ENCODE assay signal across 9 mouse cellular contexts in the genomic region with DNA sequence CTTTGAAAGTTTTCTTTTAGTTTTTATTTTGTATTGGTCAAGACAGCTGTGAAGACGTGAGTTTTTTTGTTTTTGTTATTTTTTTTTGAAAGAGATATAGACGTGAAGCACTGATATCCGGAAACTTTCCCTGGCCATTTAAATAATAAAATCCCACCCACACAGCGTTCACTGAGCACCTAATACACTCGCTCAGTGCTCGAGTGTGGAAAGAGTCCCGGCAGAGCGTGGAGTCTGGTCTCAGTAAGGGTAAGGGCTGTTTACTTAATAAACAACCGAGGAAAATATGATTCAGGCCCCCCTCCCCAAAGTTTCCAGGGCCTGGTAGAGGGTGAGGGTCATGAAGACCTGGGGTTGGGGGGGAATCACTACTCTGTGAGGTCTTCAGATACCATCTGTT. TPM values are rescaled to one million over a fixed set of nuclear protein-coding genes. Genes with fewer than 3 reads are reported as not detected.
DNase-seq lines count a peak whose midpoint lies in the region; ATAC-seq lines count a peak whose summit lies in the region.
"Had no signal": no experiment of that assay in that cellular context is flagged by ENCODE, and none has a peak within 500 bp of the region (broad histone marks: within the 10 kb centered on the region; RNA-seq: fewer than 3 reads in every experiment).

No protein-coding gene starts in this region.

- peaks cover 47% of the 10 kb centered on the region for H3K36me3 ChIP-seq in megakaryocyte, embryonic 14.5 days (replicated peaks; ENCODE audit: low read length)
- no peaks in the 10 kb centered on the region for H3K36me3 ChIP-seq in limb, embryonic 13.5 days
- H3K36me3 ChIP-seq in splenic B cell, adult 2 months (ENCODE audit: control insufficient read depth, insufficient read depth, low read length, poor library complexity, severe bottlenecking), result 0 out of 2 replicates have a peak, but pooled peaks cover 4% of the 10 kb centered on the region

- no peak overlapping the region for H3K9ac ChIP-seq in limb, embryonic 13.5 days

- 69% methylated on average over 9 of the region's 9 CpGs for WGBS in limb, embryonic 13.5 days

- no peak overlapping the region for H3K27ac ChIP-seq in limb, embryonic 13.5 days

- H3K9me3 ChIP-seq in megakaryocyte, embryonic 14.5 days, result no peaks in the 10 kb centered on the region
- no peaks in the 10 kb centered on the region for H3K9me3 ChIP-seq in limb, embryonic 13.5 days

- H3K27me3 ChIP-seq in megakaryocyte, embryonic 14.5 days (replicated peaks), result no peaks in the 10 kb centered on the region
- H3K27me3 ChIP-seq in limb, embryonic 13.5 days, result peaks cover 6% of the 10 kb centered on the region
- no peaks in the 10 kb centered on the region for H3K27me3 ChIP-seq in splenic B cell, adult 2 months (ENCODE audit: control insufficient read depth, insufficient read depth, low read length, poor library complexity, severe bottlenecking)

- peaks cover 73% of the 10 kb centered on the region for H3K4me1 ChIP-seq in megakaryocyte, embryonic 14.5 days
- peaks cover 51% of the 10 kb centered on the region for H3K4me1 ChIP-seq in limb, embryonic 13.5 days

- peak overlapping the region; percentile 92 for H3K4me3 ChIP-seq in megakaryocyte, embryonic 14.5 days (replicated peaks)
- H3K4me3 ChIP-seq in limb, embryonic 13.5 days, result peak overlapping the region; percentile 93

- H3K4me2 ChIP-seq in limb, embryonic 13.5 days (replicated peaks), result peak overlapping the region; percentile 92

- DNase-seq in adrenal gland, postnatal 14 days, result peak; percentile 30
- DNase-seq in adrenal gland, adult 8-10 months, result no peak
- peak; percentile 38 for DNase-seq in splenic B cell, adult 2 months (ENCODE audit: low read depth, low spot score)
- no peak for DNase-seq in natural killer cell, adult 2 months (ENCODE audit: low spot score in 2 of 2)
- DNase-seq: cerebellum, adult 8-10 months had no signal

- no peak for ATAC-seq in megakaryocyte, adult 5-6 weeks (ENCODE audit: poor library complexity, severe bottlenecking)
- ATAC-seq in limb, embryonic 13.5 days (ENCODE audit: low FRiP score, low read depth), result no peak
- ATAC-seq in monocyte, adult 5-6 weeks (replicated peaks; ENCODE audit: insufficient number of reproducible peaks, low FRiP score, low TSS enrichment, poor library complexity, severe bottlenecking), result no peak

RNA-seq across cellular contexts. Expression of gene Lrrc8d, which starts 1.6 kb away (rescaled TPM):
- total RNA-seq in adrenal gland, postnatal 14 days (2021), result 85.6 and 87.9 TPM in 2 replicates
- 100 to 1,000 TPM; 129 to 144 (median 136) TPM for total RNA-seq in adrenal gland, adult 8-10 months (2022)
- polyA plus RNA-seq in megakaryocyte, embryonic 14.5 days (2012; ENCODE audit: insufficient read depth, low replicate concordance), result 13.5 and 27.0 TPM in 2 replicates
- 79.7 and 88.1 TPM in 2 replicates for total RNA-seq in megakaryocyte, adult 5-6 weeks (2015)
- total RNA-seq in megakaryocyte, adult 5-6 weeks (2017), result 38.6 and 50.0 TPM in 2 replicates
- polyA plus RNA-seq in limb, embryonic 13.5 days (2015; fragmentation: Nextera tagmentation; extraction: Ambion mirVana), result 16.2 and 17.0 TPM in 2 replicates
- 40.9 to 56.0 TPM (median 41.9 TPM) in 3 replicates for total RNA-seq in monocyte, adult 5-6 weeks (2017)

Comparison
In these comparisons a context has a peak if more than half of its experiments do, and no peak if none do; other contexts are left out.
1. DNase-seq: peak in adrenal gland, postnatal 14 days (single experiment) and splenic B cell, adult 2 months (single experiment); none in adrenal gland, adult 8-10 months (single experiment) and natural killer cell, adult 2 months (0 of 2).